Comparison of ENCODE assay signal across 25 mouse cellular contexts in genomic region chr12:70904471-70904870, GRCm38 (mm10).
"Had no signal": no experiment of that assay in that cellular context is flagged by ENCODE, and none has a peak within 500 bp of the region (broad histone marks: within the 10 kb centered on the region; RNA-seq: fewer than 3 reads in every experiment).

No protein-coding gene starts in this region.

- H3K4me2 ChIP-seq: embryonic facial prominence, embryonic 12.5 days; embryonic facial prominence, embryonic 13.5 days; embryonic facial prominence, embryonic 15.5 days; forebrain, embryonic 12.5 days; forebrain, embryonic 13.5 days; forebrain, embryonic 15.5 days had no signal

- ATAC-seq: forebrain, embryonic 13.5 days; forebrain, embryonic 14.5 days; forebrain, embryonic 15.5 days; forebrain, embryonic 16.5 days; forebrain, postnatal 0 days had no signal

- H3K4me3 ChIP-seq: embryonic facial prominence, embryonic 12.5 days; embryonic facial prominence, embryonic 13.5 days; embryonic facial prominence, embryonic 15.5 days; erythroblast, embryonic 14.5 days; forebrain, embryonic 10.5 days; forebrain, embryonic 12.5 days; forebrain, embryonic 13.5 days; forebrain, embryonic 15.5 days; gastrocnemius, adult 2 months; heart, adult 2 months had no signal

- H3K36me3 ChIP-seq: forebrain, embryonic 15.5 days had no signal

- H3K9me3 ChIP-seq: embryonic facial prominence, embryonic 12.5 days; embryonic facial prominence, embryonic 13.5 days; embryonic facial prominence, embryonic 15.5 days; forebrain, embryonic 10.5 days; forebrain, embryonic 12.5 days; forebrain, embryonic 13.5 days; forebrain, embryonic 15.5 days had no signal

- H3K4me1 ChIP-seq: embryonic facial prominence, embryonic 12.5 days; forebrain, embryonic 10.5 days; forebrain, embryonic 12.5 days; forebrain, embryonic 13.5 days; forebrain, embryonic 15.5 days had no signal

- H3K9ac ChIP-seq: embryonic facial prominence, embryonic 12.5 days; embryonic facial prominence, embryonic 13.5 days; embryonic facial prominence, embryonic 15.5 days; forebrain, embryonic 12.5 days; forebrain, embryonic 13.5 days; forebrain, embryonic 15.5 days; forebrain, postnatal 0 days had no signal

- DNase-seq: cerebellum, adult 2 months; cerebellum, adult 8-10 months; cerebellum, adult 9-10 months; cerebellum, adult 9-11 months; cerebellum, postnatal 10 days; cerebellum, postnatal 25 days; cerebellum, postnatal 36 days; embryo, embryonic 11 days; forebrain, postnatal 0 days; gastrocnemius, adult 2 months; gastrocnemius, postnatal 10 days; gastrocnemius, postnatal 25 days; gastrocnemius, postnatal 36 days; heart, adult 18-20 months; heart, adult 2 months had no signal

- H3K27ac ChIP-seq: embryonic facial prominence, embryonic 12.5 days; embryonic facial prominence, embryonic 13.5 days; embryonic facial prominence, embryonic 15.5 days; forebrain, embryonic 10.5 days; forebrain, embryonic 12.5 days; forebrain, embryonic 13.5 days; forebrain, embryonic 15.5 days; gastrocnemius, adult 2 months; heart, adult 2 months had no signal

- H3K27me3 ChIP-seq: embryonic facial prominence, embryonic 12.5 days; embryonic facial prominence, embryonic 13.5 days; embryonic facial prominence, embryonic 15.5 days; forebrain, embryonic 12.5 days; forebrain, embryonic 13.5 days; forebrain, embryonic 15.5 days had no signal
